Mouse (Mus musculus) heart, postnatal 10 days (tissue): ENCODE measurements around the gene Anapc15. TPM values are rescaled to one million over a fixed set of nuclear protein-coding genes. Genes with fewer than 3 reads are reported as not detected.
"Not testable (repeated sequence)": the region's sequence is repeated elsewhere in the genome, so short reads cannot be mapped to it uniquely, and the experiment has no call there.

Experiments used
- DNase-seq, 2 experiments: peaks; one replicate each; pipeline ENCODE4 v3.0.0; 2021
- intact Hi-C: fragments of 180-260 bp; cut with DNase I; formaldehyde crosslinking; loops from one replicate; pipeline ENCODE4 v1.15.1; 2025
- total RNA-seq, 2 experiments: library from RNA; stranded (reverse); gene quantifications; 2 replicates each; pipeline ENCODE4 v1.2.3; 2021

The Anapc15 gene
- total RNA-seq, 2 experiments from 2014 or later, result 21.5 to 28.7 TPM

GRCm38 (mm10) chr7:101886274-101886673 is 22.8 kb downstream of the Anapc15 start:
- no peak for DNase-seq
- intact Hi-C loops, result no loop called here

GRCm38 (mm10) chr7:101888460-101888859 is 24.9 kb downstream of the Anapc15 start:
- intact Hi-C loops, result no loop called here

GRCm38 (mm10) chr7:101895695-101896094 is 32.2 kb downstream of the Anapc15 start:
- no peak for DNase-seq
- intact Hi-C loops, result loop anchor here (2.0 to 5.0 kb wide), 2 partner anchors 57 to 218 kb away; partner anchors contain the start of gene Inppl1

More at GRCm38 (mm10) chr7:101888460-101888859, 24.9 kb downstream of the Anapc15 start:
- no peak for DNase-seq

- peak; percentile 98 for DNase-seq
- intact Hi-C loops, result loop anchor here (5.0 kb wide), 1 partner anchor 219 kb away; no protein-coding TSS in a partner anchor
These were observed 32.9 kb downstream of the Anapc15 start for GRCm38 (mm10) chr7:101896104-101897066.

- intact Hi-C loops, result no loop called here
- no peak for DNase-seq
These were observed 37.0 kb downstream of the Anapc15 start for GRCm38 (mm10) chr7:101900331-101901097.

GRCm38 (mm10) chr7:101901969-101902368 is 38.5 kb downstream of the Anapc15 start:
- intact Hi-C loops, result no loop called here
- no peak for DNase-seq

- no peak for DNase-seq
- intact Hi-C loops, result no loop called here
These were observed 39.3 kb downstream of the Anapc15 start for GRCm38 (mm10) chr7:101902846-101903245.

- intact Hi-C loops, result loop anchor here (2.0 to 5.0 kb wide), 2 partner anchors 27 to 67 kb away; partner anchors contain the start of gene Lrrc51
- peak; percentile 100 for DNase-seq
These were observed 42.2 kb downstream of the Anapc15 start, which contains the start of gene Lamtor1 for GRCm38 (mm10) chr7:101905561-101906286. Gene Lamtor1 (plus strand): TSS chr7:101905904.

- no peak for DNase-seq
- intact Hi-C loops, result loop anchor here (2.0 to 5.0 kb wide), 2 partner anchors 27 to 66 kb away; partner anchors contain the start of gene Lrrc51
These were observed 42.8 kb downstream of the Anapc15 start, which contains the start of gene Tomt for GRCm38 (mm10) chr7:101906287-101906681. Gene Tomt (minus strand): TSS chr7:101906359.

GRCm38 (mm10) chr7:101906696-101907095 is 43.2 kb downstream of the Anapc15 start:
- DNase-seq, result peak in 1 of 2 experiments; percentile 34
- intact Hi-C loops, result loop anchor here (2.0 to 5.0 kb wide), 2 partner anchors 26 to 66 kb away; partner anchors contain the start of gene Lrrc51

- DNase-seq, result peak; percentile 38 to 39
- intact Hi-C loops, result loop anchor here (5.0 kb wide), 1 partner anchor 64 kb away; no protein-coding TSS in a partner anchor
These were observed 44.9 kb downstream of the Anapc15 start for GRCm38 (mm10) chr7:101908367-101908766.

GRCm38 (mm10) chr7:101910138-101910537 is 46.6 kb downstream of the Anapc15 start:
- DNase-seq, result no peak
- intact Hi-C loops, result no loop called here

GRCm38 (mm10) chr7:101911982-101912381 is 48.5 kb downstream of the Anapc15 start:
- intact Hi-C loops, result no loop called here
- DNase-seq, result no peak

- intact Hi-C loops, result loop anchor here (2.0 kb wide), 1 partner anchor 161 kb away; no protein-coding TSS in a partner anchor
- peak; percentile 74 to 79 for DNase-seq
These were observed 54.6 kb downstream of the Anapc15 start for GRCm38 (mm10) chr7:101918071-101918470.

GRCm38 (mm10) chr7:101925892-101926291 is 62.4 kb downstream of the Anapc15 start:
- DNase-seq, intact Hi-C loops: not testable (repeated sequence)

- no peak for DNase-seq
- intact Hi-C loops, result no loop called here
These were observed 64.6 kb downstream of the Anapc15 start for GRCm38 (mm10) chr7:101928093-101928492.

- intact Hi-C loops, result loop anchor here (2.0 to 5.0 kb wide), 2 partner anchors 26 to 130 kb away; partner anchors contain the start of gene Tomt
- DNase-seq, result no peak
These were observed 69.0 kb downstream of the Anapc15 start for GRCm38 (mm10) chr7:101932551-101932950.

GRCm38 (mm10) chr7:101933300-101933699 is 69.8 kb downstream of the Anapc15 start:
- no peak for DNase-seq
- intact Hi-C loops, result loop anchor here (2.0 to 5.0 kb wide), 2 partner anchors 26 to 129 kb away; partner anchors contain the start of gene Tomt

GRCm38 (mm10) chr7:101933751-101934240 is 70.3 kb downstream of the Anapc15 start, which contains the start of the genes Lrrc51 and Numa1:
Gene Lrrc51 (minus strand): TSS chr7:101933895.
Gene Numa1 (plus strand): TSS chr7:101934111.
- intact Hi-C loops, result loop anchor here (2.0 to 5.0 kb wide), 3 partner anchors 27 to 129 kb away; partner anchors contain the start of gene Tomt
- DNase-seq, result peak; percentile 98 to 99
